Mouse (Mus musculus): Measurements from ENCODE around the gene Rtbdn. TPM values are rescaled to one million over a fixed set of nuclear protein-coding genes. Genes with fewer than 3 reads are reported as not detected.

The Rtbdn gene
- polyA plus RNA-seq, 1 experiment from 2014 or later, result 3.3 TPM

DNA sequence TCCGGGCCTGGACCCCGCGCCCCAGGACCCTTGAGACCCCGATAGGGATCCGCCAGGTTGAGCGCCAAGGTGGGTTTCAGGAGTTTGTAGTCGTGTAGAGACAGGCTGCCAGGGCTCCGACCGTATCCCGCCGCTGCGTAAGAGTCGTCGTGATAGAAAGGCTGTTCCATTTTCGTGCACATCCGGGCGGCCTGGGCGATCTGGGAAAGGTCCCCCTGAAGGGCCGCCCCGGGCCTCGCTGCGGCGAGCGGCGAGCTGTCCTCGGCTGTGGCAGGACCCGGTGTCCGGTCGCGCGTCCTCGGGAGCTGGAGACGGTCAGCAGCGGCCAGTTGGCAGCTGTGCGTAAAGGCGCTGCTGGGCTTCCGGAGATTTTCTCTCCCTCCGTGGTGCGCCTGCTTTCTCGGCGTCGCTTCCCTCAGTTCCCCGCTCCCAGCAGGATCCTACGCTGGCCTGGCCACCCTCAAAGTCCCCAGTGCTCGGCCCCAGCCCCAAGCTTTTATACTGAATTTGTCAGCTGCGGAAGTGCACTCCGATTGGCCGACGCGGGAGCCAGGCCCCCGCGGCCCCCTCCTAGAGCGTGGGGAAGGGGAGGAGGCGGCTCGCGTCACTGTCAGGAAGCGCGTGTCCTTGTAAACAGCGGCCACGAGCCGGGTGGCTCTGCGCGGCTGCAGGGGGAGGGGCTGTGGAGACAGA lies 31.6 kb downstream of the Rtbdn start, which contains the start of gene Junb:
Gene Junb, minus strand, starts transcription at position 471 of the 693 bp plus-strand sequence.
- peaks cover 58% of the 10 kb centered on the region for H3K4me1 ChIP-seq (ENCODE audit: control insufficient read depth, insufficient read depth, low read length)
- under 1% methylated on average over 62 of the region's 63 CpGs for WGBS
- ATAC-seq, result peak; percentile 53

DNA sequence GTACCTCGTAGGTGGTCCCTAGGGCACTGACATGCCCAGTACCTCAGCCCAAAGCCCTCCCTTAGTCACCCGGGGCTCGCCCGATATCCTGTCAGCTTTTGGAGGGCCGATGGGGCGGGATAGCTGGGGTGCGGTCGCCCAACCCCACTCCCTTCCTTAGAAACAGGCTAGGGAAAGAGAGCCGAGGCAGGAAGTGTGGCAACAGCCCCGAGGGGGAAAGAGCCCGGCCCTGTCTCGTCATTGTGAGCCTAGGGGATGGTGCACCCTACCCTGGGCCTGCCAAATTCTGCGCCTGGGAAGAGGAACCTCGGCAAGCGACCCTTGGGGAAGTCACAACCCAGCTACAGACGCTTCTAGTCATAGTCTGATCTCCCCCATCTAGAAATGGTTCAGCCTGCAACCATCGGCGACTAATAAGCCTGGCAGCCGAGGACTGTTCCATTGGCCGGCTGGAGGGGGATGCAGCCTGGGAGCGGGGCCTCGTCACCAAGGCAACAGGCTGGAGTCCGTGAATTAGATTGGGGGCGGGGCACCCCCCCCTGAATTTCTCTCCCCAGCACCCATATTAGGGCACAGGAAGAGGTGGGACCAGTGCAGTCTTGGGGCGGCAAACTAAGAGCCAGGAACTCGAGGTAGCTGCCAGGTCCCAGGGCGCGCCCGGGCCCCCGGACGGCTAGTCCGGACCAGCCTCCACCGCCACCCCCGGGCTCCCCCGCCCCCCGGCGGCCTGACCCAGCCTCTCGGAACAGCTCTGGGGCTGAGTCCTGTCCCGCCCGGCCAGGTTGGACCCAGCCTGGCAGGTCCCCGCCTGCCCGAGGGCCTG lies 33.0 kb downstream of the Rtbdn start:
- 0 out of 2 replicates have a peak, but pooled peaks cover 3% of the 10 kb centered on the region for H3K27me3 ChIP-seq (ENCODE audit: control insufficient read depth, insufficient read depth, low read depth, low read length)

More for the DNA sequence above, 31.6 kb downstream of the Rtbdn start, which contains the start of gene Junb:
- H3K4me3 ChIP-seq (ENCODE audit: low read depth, low read length), result peak within 1 kb of the TSS; percentile 59
- H3K9me3 ChIP-seq (replicated peaks; ENCODE audit: control insufficient read depth, low read length, poor library complexity, severe bottlenecking), result no peaks in the 10 kb centered on the region
- peak within 1 kb of the TSS; percentile 69 for H3K9ac ChIP-seq (ENCODE audit: low read depth, low read length)
- 0 out of 2 replicates have a peak, but pooled peaks cover 3% of the 10 kb centered on the region for H3K27me3 ChIP-seq (ENCODE audit: control insufficient read depth, insufficient read depth, low read depth, low read length)
- H3K27ac ChIP-seq (ENCODE audit: low read length), result 0 out of 2 replicates have a peak within 1 kb of the TSS, but pooled peaks have one; percentile 28
- peaks cover 7% of the 10 kb centered on the region for H3K36me3 ChIP-seq (ENCODE audit: control insufficient read depth, insufficient read depth, low read length)
- peak within 1 kb of the TSS; percentile 100 for H3K4me2 ChIP-seq (ENCODE audit: low read length)

DNA sequence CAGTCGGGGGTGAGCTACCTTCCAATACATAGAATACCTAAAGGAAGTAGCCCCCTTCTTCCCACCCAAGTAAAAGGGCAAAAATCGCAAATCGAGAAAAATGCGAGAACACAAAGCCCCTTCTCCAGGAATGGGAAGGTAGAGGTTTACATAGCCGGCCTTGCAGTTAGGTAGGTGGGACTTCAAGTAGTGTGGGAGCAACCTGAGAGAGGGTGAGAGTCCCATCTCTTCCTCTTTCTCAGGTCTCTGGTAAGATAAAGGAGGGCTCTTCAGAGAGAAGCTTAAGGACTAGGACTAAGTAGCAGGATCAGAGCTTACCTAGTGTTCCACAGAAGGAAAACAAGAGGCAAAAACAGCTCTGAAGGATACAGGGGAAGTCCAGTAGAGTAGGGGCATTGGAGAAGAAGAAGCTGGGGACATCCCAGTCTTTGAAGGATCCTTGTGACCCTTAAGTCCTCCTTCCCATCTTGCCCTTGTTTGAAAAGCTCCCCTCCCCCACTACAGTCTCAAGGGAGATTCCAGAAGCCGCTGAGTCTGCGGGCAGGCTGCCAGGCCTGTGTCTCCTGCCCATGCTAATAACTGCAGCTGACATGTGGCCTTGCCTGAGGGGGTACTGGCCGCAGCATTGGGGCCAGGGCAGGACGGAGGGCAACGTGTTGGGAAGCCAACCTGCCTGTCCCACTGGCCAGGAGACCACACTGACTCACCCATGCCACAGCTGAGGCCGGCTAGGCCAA lies 34.0 kb downstream of the Rtbdn start:
- Histone ChIP-seq H3K9me3 (replicated peaks; ENCODE audit: control insufficient read depth, low read length, poor library complexity, severe bottlenecking) (no peaks in the 10 kb centered on the region), H3K9ac (ENCODE audit: low read depth, low read length) (no peak overlapping the region), H3K4me1 (ENCODE audit: control insufficient read depth, insufficient read depth, low read length) (peaks cover 62% of the 10 kb centered on the region), H3K27me3 (ENCODE audit: control insufficient read depth, insufficient read depth, low read depth, low read length) (0 out of 2 replicates have a peak, but pooled peaks cover 3% of the 10 kb centered on the region), H3K36me3 (ENCODE audit: control insufficient read depth, insufficient read depth, low read length) (no peaks in the 10 kb centered on the region), H3K27ac (ENCODE audit: low read length) (no peak overlapping the region), H3K4me3 (ENCODE audit: low read depth, low read length) (no peak overlapping the region; the same call in 1 of the 2 replicates), H3K4me2 (ENCODE audit: low read length) (peak overlapping the region; percentile 100)
- 34% methylated on average over 11 of the region's 11 CpGs for WGBS
- no peak for ATAC-seq

More for the DNA sequence above, 33.0 kb downstream of the Rtbdn start:
- 0 out of 2 replicates have a peak, but pooled peaks cover under 1% of the 10 kb centered on the region for H3K36me3 ChIP-seq (ENCODE audit: control insufficient read depth, insufficient read depth, low read length)
- ATAC-seq, result peak; percentile 31
- H3K4me2 ChIP-seq (ENCODE audit: low read length), result peak overlapping the region; percentile 100
- H3K4me1 ChIP-seq (ENCODE audit: control insufficient read depth, insufficient read depth, low read length), result peaks cover 61% of the 10 kb centered on the region
- no peaks in the 10 kb centered on the region for H3K9me3 ChIP-seq (replicated peaks; ENCODE audit: control insufficient read depth, low read length, poor library complexity, severe bottlenecking)
- 0 out of 2 replicates have a peak overlapping the region, but pooled peaks have one; percentile 9 for H3K27ac ChIP-seq (ENCODE audit: low read length)
- H3K4me3 ChIP-seq (ENCODE audit: low read depth, low read length), result peak overlapping the region; percentile 36
- H3K9ac ChIP-seq (ENCODE audit: low read depth, low read length), result peak overlapping the region; percentile 62
- 1% methylated on average over 39 of the region's 42 CpGs for WGBS

DNA sequence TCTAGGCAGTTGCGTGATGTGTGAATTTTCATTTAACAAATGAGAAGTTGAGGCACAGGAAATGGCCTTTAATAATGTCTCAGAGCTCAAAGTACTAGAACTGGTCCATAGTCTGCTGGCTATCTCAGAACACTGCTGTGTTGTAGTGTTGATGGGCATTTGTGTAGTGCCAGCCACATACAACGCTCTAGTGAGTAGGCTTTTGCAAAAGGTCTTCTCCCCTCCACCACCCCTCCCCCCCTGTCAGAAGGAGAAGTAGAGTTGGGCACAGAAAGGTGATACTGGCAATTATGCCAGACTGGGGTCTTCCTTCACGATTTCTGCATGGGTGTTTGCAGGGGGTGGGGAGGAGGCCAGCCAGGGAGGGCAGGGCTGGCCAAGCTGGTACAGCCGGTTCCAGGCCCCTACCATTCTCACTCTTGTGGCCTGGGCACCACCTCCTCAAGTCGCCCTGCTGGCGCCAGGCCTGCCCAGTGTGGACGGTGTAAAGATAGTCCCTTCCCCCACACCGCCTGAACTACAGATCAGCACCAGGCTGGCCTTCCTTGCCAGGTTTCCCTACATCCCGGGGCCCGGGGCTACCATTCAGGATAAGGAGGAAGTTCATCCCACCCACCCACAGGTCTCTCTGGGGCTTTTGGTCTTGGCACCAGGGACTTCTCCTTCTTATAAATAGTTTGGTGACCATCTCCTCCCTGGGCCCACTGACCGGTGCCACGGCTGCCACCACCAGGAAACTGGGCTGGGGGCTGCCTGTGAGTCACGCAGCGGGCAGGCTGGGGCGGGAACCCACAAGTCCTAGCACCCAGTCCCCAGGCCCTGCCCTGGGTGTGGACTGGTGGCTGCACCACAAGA lies 35.1 kb downstream of the Rtbdn start:
- Histone ChIP-seq H3K27me3 (ENCODE audit: control insufficient read depth, insufficient read depth, low read depth, low read length) (0 out of 2 replicates have a peak, but pooled peaks cover 3% of the 10 kb centered on the region), H3K27ac (ENCODE audit: low read length) (no peak overlapping the region)
- ATAC-seq, result no peak

DNA sequence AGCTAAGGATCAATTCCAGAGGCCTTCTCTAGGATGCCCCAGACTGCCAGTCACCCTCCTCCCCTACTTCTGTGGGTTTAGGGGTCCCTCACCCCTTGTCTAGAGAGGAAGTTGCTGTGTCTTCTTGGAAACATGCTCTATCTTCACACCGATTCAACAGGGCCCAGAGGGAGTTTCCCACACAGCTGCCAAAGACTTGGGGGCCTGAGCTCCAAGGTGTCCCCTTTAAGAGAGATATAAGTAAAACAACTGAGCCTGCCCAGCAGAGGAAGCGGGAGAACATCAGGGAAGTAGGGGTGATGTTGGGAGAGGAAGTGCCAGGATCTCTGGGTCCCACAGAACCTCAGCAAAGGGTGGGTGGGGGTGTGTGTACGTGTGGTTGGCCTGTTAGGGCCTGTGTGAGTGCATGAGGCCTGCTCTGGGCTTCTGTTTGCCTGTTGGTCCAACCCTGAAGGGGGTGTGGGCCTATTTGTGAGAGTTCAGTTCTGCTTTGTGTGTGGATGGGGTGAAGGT lies 35.8 kb downstream of the Rtbdn start:
- WGBS, result 70% methylated on average over 3 of the region's 3 CpGs
- no peaks in the 10 kb centered on the region for H3K9me3 ChIP-seq (replicated peaks; ENCODE audit: control insufficient read depth, low read length, poor library complexity, severe bottlenecking)
- peaks cover 50% of the 10 kb centered on the region for H3K4me1 ChIP-seq (ENCODE audit: control insufficient read depth, insufficient read depth, low read length)
- no peak overlapping the region for H3K27ac ChIP-seq (ENCODE audit: low read length)
- no peak overlapping the region for H3K4me2 ChIP-seq (ENCODE audit: low read length)
- ATAC-seq, result no peak
- H3K36me3 ChIP-seq (ENCODE audit: control insufficient read depth, insufficient read depth, low read length), result no peaks in the 10 kb centered on the region
- no peak overlapping the region for H3K9ac ChIP-seq (ENCODE audit: low read depth, low read length)
- H3K4me3 ChIP-seq (ENCODE audit: low read depth, low read length), result no peak overlapping the region
- H3K27me3 ChIP-seq (ENCODE audit: control insufficient read depth, insufficient read depth, low read depth, low read length), result peaks cover 5% of the 10 kb centered on the region; the same call in 1 of the 2 replicates

More for the DNA sequence above, 35.1 kb downstream of the Rtbdn start:
- H3K4me1 ChIP-seq (ENCODE audit: control insufficient read depth, insufficient read depth, low read length), result peaks cover 56% of the 10 kb centered on the region
- WGBS, result 84% methylated on average over 13 of the region's 15 CpGs
- H3K9ac ChIP-seq (ENCODE audit: low read depth, low read length), result no peak overlapping the region
- H3K4me3 ChIP-seq (ENCODE audit: low read depth, low read length), result no peak overlapping the region
- no peaks in the 10 kb centered on the region for H3K36me3 ChIP-seq (ENCODE audit: control insufficient read depth, insufficient read depth, low read length)
- H3K9me3 ChIP-seq (replicated peaks; ENCODE audit: control insufficient read depth, low read length, poor library complexity, severe bottlenecking), result no peaks in the 10 kb centered on the region
- no peak overlapping the region for H3K4me2 ChIP-seq (ENCODE audit: low read length)

DNA sequence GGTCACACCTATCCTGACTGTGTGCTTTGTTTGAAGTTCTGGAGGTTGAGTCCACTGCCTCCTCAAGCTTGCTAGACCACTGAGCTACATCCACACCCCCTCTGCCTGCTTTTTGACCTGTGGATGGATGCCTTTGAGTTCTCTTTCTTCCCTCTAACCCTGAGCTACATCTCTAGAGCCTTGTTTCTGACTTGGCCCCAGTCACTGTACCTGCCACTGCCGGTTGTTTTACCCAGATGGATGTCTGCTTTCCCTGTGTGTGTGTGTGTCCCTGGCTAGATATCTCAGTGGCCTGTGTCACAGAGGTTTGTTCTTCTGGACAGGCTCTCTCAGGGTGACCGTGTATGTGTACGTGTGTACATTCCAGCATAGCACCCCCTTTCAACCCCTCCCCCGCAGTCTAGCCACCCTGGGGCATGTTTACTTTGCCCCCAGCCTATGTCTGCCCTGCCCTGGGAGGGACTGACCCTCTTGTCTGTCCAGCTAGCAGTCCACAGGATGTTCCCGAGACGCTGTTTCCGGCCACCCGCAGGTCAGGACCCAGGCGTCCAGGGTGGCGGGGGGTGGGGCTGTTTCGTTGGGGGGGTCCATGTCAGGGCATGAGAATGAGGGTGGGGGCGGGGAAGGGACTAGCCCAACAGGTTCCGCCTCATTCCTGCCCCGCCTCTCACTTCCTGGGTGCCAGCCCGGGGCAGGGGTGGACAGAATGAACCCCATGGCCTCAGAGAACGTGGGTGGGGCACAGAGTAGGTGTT lies 37.7 kb downstream of the Rtbdn start:
- H3K9ac ChIP-seq (ENCODE audit: low read depth, low read length), result peak overlapping the region; percentile 76
- peaks cover 38% of the 10 kb centered on the region for H3K4me1 ChIP-seq (ENCODE audit: control insufficient read depth, insufficient read depth, low read length)
- no peaks in the 10 kb centered on the region for H3K9me3 ChIP-seq (replicated peaks; ENCODE audit: control insufficient read depth, low read length, poor library complexity, severe bottlenecking)
- ATAC-seq, result no peak
- peak overlapping the region; percentile 100 for H3K4me2 ChIP-seq (ENCODE audit: low read length)
- H3K4me3 ChIP-seq (ENCODE audit: low read depth, low read length), result peak overlapping the region; percentile 56; the same call in 1 of the 2 replicates
- H3K27ac ChIP-seq (ENCODE audit: low read length), result peak overlapping the region; percentile 81
- WGBS, result 15% methylated on average over 16 of the region's 16 CpGs
- peaks cover 4% of the 10 kb centered on the region; the same call in 1 of the 2 replicates for H3K27me3 ChIP-seq (ENCODE audit: control insufficient read depth, insufficient read depth, low read depth, low read length)
- no peaks in the 10 kb centered on the region for H3K36me3 ChIP-seq (ENCODE audit: control insufficient read depth, insufficient read depth, low read length)

DNA sequence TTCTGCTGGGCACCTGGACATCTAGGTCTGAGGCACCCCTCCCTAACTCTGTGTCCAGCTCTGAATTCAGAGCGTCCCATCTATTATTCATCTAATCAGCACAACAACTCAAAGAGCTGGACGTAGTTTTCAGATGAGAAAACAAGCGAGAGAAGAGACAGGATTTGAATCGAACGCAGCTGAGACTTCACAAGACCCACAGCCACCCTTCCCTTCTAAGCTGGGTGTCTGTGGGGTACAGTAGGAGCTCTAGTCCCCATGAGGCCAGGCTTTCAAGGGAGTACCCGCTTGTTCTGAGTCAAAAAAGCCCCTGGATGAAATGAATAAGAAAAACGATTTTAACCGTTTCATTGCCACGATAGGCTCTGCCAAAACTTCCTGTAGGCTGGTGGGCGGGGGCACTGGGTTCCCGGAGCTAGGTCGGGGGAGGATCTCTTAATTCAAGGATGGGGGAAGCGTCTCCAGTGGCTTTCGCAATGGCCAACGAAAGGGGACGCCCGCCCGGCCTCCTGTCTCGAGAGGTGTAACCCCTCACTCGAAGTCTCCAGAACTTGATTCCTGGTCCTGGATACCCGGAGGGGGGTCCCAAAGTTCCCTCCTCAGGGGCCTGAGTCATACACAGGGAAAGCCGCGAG lies 38.4 kb downstream of the Rtbdn start:
- peak overlapping the region; percentile 76 for H3K9ac ChIP-seq (ENCODE audit: low read depth, low read length)
- H3K27me3 ChIP-seq (ENCODE audit: control insufficient read depth, insufficient read depth, low read depth, low read length), result peaks cover 4% of the 10 kb centered on the region; the same call in 1 of the 2 replicates
- peak overlapping the region; percentile 81 for H3K27ac ChIP-seq (ENCODE audit: low read length)
- under 1% methylated on average over 23 of the region's 23 CpGs for WGBS
- H3K4me2 ChIP-seq (ENCODE audit: low read length), result peak overlapping the region; percentile 100
- peak overlapping the region; percentile 56 for H3K4me3 ChIP-seq (ENCODE audit: low read depth, low read length)
- no peaks in the 10 kb centered on the region for H3K9me3 ChIP-seq (replicated peaks; ENCODE audit: control insufficient read depth, low read length, poor library complexity, severe bottlenecking)
- H3K36me3 ChIP-seq (ENCODE audit: control insufficient read depth, insufficient read depth, low read length), result no peaks in the 10 kb centered on the region
- peaks cover 34% of the 10 kb centered on the region for H3K4me1 ChIP-seq (ENCODE audit: control insufficient read depth, insufficient read depth, low read length)
- no peak for ATAC-seq
